Mouse (Mus musculus): ENCODE measurements at regions not wholly inside any gene's neighbourhood (a gene's known extent, or its start where the extent isn't known, plus 50 kb on each side); places are given as distances from the start of the nearest gene placed in this dataset.
"Not testable (repeated sequence)": the region's sequence is repeated elsewhere in the genome, so short reads cannot be mapped to it uniquely, and the experiment has no call there.

DNA sequence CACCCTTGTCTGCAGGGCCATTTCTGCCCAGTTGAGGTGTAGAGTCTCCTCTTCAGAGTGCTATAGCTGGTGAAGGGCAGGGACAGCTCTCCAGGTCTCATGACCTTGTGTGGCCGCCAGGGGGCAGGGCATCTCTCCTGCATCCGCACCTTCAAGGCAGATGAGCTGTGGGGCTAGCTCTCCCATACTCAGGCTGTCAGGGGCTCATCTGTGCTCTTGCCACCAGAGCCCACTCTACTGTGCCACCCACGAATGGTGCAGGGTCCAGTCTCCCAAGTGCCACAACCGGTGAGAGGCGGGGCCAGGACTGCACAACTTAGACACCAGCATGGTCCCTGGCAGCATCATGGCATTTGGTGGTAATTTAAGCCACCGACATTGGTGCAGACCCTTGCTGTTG is 111.3 kb downstream of the Syt10 start:
- peak; percentile 5 for DNase-seq

DNA sequence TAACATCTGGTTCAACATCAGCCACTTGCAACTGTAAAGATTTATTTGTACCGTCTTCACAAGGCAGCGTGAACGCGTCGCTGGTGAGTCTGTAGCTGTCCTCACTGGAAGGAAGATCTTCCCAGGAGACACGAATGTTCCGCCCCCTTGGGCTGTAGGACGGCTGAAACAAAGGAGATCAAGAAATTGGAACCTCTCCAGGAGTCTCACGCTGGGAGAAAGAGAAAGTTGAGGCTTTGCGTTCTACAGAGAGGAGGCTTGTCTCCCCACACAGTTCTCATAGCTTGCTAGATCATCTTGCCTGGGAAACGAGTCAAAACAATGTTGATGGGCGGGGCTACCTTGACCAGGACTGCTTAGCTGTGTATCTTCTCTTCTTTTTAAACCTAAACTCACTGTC is 117.3 kb downstream of the Syt10 start:
- no peak for DNase-seq

DNA sequence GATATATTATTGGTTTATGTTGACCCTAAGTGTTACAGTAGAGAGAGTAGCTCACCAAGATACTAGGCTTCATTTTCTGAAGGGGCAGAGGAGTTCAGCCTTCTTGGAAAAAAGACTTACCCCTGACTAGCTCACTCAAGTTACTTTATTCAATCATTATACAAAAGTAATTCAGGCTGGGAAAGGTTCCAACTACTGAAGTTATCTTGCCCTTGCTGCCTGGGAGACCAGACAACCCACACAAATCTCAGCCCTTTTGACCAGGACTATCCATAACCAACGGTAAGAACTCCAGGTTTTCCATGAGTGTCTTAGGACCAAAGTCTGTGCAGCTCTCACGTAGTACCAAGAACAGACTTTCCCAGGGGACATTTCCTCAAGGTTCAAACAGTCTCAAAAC is 105.5 kb upstream of the Rabl2 start:
- DNase-seq, result no peak

DNA sequence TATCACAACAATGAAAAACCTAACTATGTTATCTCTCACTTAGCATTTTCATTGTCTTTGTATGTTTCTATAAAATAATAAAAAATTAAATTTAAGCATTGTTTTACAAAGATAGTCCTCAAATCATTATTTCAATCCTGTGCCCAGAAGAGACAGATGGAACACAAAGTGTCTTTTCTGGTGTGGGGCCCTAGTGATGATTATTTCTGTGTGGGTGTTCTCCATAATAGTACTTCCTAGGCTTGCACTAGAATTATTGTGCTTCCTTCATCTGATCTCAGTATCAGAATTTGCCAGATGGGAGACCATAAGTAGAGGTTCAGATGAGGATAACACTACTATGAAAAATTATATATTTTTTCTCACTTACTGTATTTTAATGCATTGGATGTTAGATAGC is 84.6 kb upstream of the Rabl2 start:
- no peak for DNase-seq

DNA sequence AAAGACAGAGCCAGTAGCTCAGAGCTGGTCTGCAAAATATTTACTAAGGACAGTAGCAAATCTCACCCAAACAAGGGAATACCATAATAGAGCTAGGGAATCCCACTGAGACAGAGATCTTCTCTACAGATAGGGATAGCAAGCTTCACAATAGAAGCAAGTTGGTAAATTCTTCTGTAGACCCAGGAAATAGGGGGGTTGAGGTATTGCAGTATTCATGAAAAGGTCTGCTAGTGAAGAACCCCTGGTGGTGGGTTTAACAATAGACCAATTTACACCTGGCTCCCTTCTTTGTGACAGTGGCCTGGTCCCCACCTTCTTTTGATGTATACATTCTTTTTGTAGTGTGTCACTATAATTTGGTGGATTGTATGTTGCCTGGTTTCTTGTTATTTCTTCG is 64.8 kb upstream of the Rabl2 start:
- not testable (repeated sequence) for DNase-seq

Data from adrenal gland, adult 2 months (tissue).